Mouse (Mus musculus): ENCODE results near the gene Mcu.

Gene Mcu

GRCm38 (mm10) chr10:59419516-59419915 lies 197.0 kb downstream of the Mcu start:
- no peak for DNase-seq

GRCm38 (mm10) chr10:59416623-59417022 lies 199.9 kb downstream of the Mcu start:
- no peak for DNase-seq

GRCm38 (mm10) chr10:59413711-59414110 lies 202.8 kb downstream of the Mcu start:
- no peak for DNase-seq

- no peak for DNase-seq
These were observed 206.2 kb downstream of the Mcu start for GRCm38 (mm10) chr10:59410264-59410663.

GRCm38 (mm10) chr10:59408499-59408898 lies 208.0 kb downstream of the Mcu start:
- no peak for DNase-seq

GRCm38 (mm10) chr10:59403793-59404149 lies 212.7 kb downstream of the Mcu start:
- DNase-seq = no peak

GRCm38 (mm10) chr10:59402899-59403792 lies 213.3 kb downstream of the Mcu start, which contains the start of gene Pla2g12b:
Gene Pla2g12b, plus strand, starts transcription at chr10:59403660.
- DNase-seq = no peak

Data from cerebellum, adult 9-10 months (tissue).